Mouse (Mus musculus): ENCODE measurements around the gene Creb3l1. TPM values are rescaled to one million over a fixed set of nuclear protein-coding genes. Genes with fewer than 3 reads are reported as not detected.

Creb3l1 gene
- total and polyA plus RNA-seq, 2 experiments from 2014 or later = 3.8 to 4.2 TPM

DNA sequence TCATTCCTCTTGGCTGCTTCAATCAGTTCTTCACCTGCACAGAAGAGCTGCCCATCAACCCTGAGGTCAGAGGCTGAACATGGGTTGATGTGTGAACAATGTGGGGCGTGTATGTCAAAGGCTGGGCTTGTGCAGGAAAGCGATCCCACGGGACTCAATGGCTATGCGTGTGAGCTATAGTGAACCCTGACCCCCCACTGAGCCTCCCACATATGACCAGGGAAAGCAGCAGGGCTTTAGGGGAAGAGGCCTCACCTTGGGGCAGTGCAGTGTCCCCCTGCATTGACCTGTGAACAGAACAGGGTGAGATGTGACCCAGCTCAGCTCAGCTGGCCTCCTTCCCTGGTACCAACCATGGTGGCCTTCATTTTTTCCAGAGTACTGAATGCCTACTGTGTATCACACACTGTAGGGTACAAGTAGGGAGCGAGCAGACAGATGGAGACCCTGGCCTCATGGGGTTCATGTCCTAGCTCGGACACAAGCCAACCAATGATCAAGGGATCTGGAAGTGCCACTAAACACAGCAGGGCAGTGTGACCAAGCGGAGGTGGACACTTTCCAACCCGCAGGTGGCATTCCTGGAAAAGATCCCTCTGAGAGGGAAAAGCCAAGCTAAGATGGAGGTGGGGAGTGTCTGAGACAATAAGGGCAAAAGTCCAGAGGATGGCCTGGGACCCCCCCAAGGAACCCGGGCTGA, 89.3 kb downstream of the Creb3l1 start:
- no peaks in the 10 kb centered on the region for H3K27me3 ChIP-seq (ENCODE audit: control insufficient read depth, insufficient read depth, low read length)
- no peak overlapping the region for H3K4me2 ChIP-seq (ENCODE audit: low read depth, low read length)
- H3K9me3 ChIP-seq (replicated peaks; ENCODE audit: control insufficient read depth, low read length) = no peaks in the 10 kb centered on the region
- H3K9ac ChIP-seq (replicated peaks; ENCODE audit: low read depth, low read length) = no peak overlapping the region
- no peak for ATAC-seq (ENCODE audit: insufficient read depth, low read depth)
- peaks cover 15% of the 10 kb centered on the region for H3K4me1 ChIP-seq (ENCODE audit: control insufficient read depth, insufficient read depth)
- no peak overlapping the region for H3K27ac ChIP-seq (ENCODE audit: low read depth)
- H3K36me3 ChIP-seq (replicated peaks; ENCODE audit: control insufficient read depth, insufficient read depth, low read length) = peaks cover 71% of the 10 kb centered on the region
- 83% methylated on average over 9 of the region's 9 CpGs for WGBS
- no peak overlapping the region for H3K4me3 ChIP-seq (ENCODE audit: low read depth, low read length)
- TF ChIP-seq CTCF (IDR thresholded peaks at IDR 0.05; ENCODE audit: low read depth) = no peak
- no peak for TF ChIP-seq EP300 (IDR thresholded peaks at IDR 0.05; ENCODE audit: low read depth)
- no peak for DNase-seq (ENCODE audit: low spot score)

GRCm38 (mm10) chr2:91934016-91934415, 90.3 kb downstream of the Creb3l1 start:
- Histone ChIP-seq H3K4me2 (ENCODE audit: low read depth, low read length) (no peak overlapping the region), H3K36me3 (replicated peaks; ENCODE audit: control insufficient read depth, insufficient read depth, low read length) (peaks cover 61% of the 10 kb centered on the region), H3K9me3 (replicated peaks; ENCODE audit: control insufficient read depth, low read length) (no peaks in the 10 kb centered on the region), H3K27me3 (ENCODE audit: control insufficient read depth, insufficient read depth, low read length) (no peaks in the 10 kb centered on the region), H3K27ac (ENCODE audit: low read depth) (no peak overlapping the region), H3K9ac (replicated peaks; ENCODE audit: low read depth, low read length) (no peak overlapping the region), H3K4me3 (ENCODE audit: low read depth, low read length) (no peak overlapping the region), H3K4me1 (ENCODE audit: control insufficient read depth, insufficient read depth) (peaks cover 15% of the 10 kb centered on the region)
- no peak for TF ChIP-seq CTCF (IDR thresholded peaks at IDR 0.05; ENCODE audit: low read depth)
- TF ChIP-seq EP300 (IDR thresholded peaks at IDR 0.05; ENCODE audit: low read depth) = no peak
- 41% methylated on average over 8 of the region's 8 CpGs for WGBS
- ATAC-seq (ENCODE audit: insufficient read depth, low read depth) (no peak), DNase-seq (ENCODE audit: low spot score) (no peak)

- Histone ChIP-seq H3K4me2 (ENCODE audit: low read depth, low read length) (no peak overlapping the region), H3K9me3 (replicated peaks; ENCODE audit: control insufficient read depth, low read length) (no peaks in the 10 kb centered on the region), H3K36me3 (replicated peaks; ENCODE audit: control insufficient read depth, insufficient read depth, low read length) (peaks cover 56% of the 10 kb centered on the region), H3K27me3 (ENCODE audit: control insufficient read depth, insufficient read depth, low read length) (no peaks in the 10 kb centered on the region), H3K9ac (replicated peaks; ENCODE audit: low read depth, low read length) (no peak overlapping the region), H3K4me1 (ENCODE audit: control insufficient read depth, insufficient read depth) (peaks cover 15% of the 10 kb centered on the region), H3K27ac (ENCODE audit: low read depth) (no peak overlapping the region), H3K4me3 (ENCODE audit: low read depth, low read length) (no peak overlapping the region)
- TF ChIP-seq EP300 (IDR thresholded peaks at IDR 0.05; ENCODE audit: low read depth) (no peak), CTCF (IDR thresholded peaks at IDR 0.05; ENCODE audit: low read depth) (no peak)
- no peak for ATAC-seq (ENCODE audit: insufficient read depth, low read depth)
- 62% methylated on average over 9 of the region's 9 CpGs for WGBS
- no peak for DNase-seq (ENCODE audit: low spot score)
Measured at GRCm38 (mm10) chr2:91933471-91933870, 90.8 kb downstream of the Creb3l1 start.

- no peak overlapping the region for H3K9ac ChIP-seq (replicated peaks; ENCODE audit: low read depth, low read length)
- H3K4me2 ChIP-seq (ENCODE audit: low read depth, low read length) = no peak overlapping the region
- no peak for DNase-seq (ENCODE audit: low spot score)
- peaks cover 50% of the 10 kb centered on the region for H3K36me3 ChIP-seq (replicated peaks; ENCODE audit: control insufficient read depth, insufficient read depth, low read length)
- 33% methylated on average over 6 of the region's 6 CpGs for WGBS
- H3K27me3 ChIP-seq (ENCODE audit: control insufficient read depth, insufficient read depth, low read length) = no peaks in the 10 kb centered on the region
- no peak for ATAC-seq (ENCODE audit: insufficient read depth, low read depth)
- H3K4me1 ChIP-seq (ENCODE audit: control insufficient read depth, insufficient read depth) = peaks cover 15% of the 10 kb centered on the region
- H3K9me3 ChIP-seq (replicated peaks; ENCODE audit: control insufficient read depth, low read length) = no peaks in the 10 kb centered on the region
- no peak overlapping the region for H3K4me3 ChIP-seq (ENCODE audit: low read depth, low read length)
- no peak for TF ChIP-seq EP300 (IDR thresholded peaks at IDR 0.05; ENCODE audit: low read depth)
- no peak overlapping the region for H3K27ac ChIP-seq (ENCODE audit: low read depth)
Measured at GRCm38 (mm10) chr2:91932737-91933350, 91.5 kb downstream of the Creb3l1 start.

Small RNA genes lying within 50 kb of the gene (microRNA-seq; reads per million reads assigned to microRNA genes)
- gene Mir6999 = not detected

Other genes with a start within 250 kb of the Creb3l1 start
- gene Chrm4, start 97.3 kb downstream of the Creb3l1 start, total RNA-seq (2014; rRNA removed; ENCODE audit: low replicate concordance) = 0.27 TPM in 1 of 2 replicates, not detected in the other
- gene Chrm4, start 97.3 kb downstream of the Creb3l1 start, polyA plus RNA-seq (2015; fragmentation: Nextera tagmentation; extraction: Ambion mirVana) = not detected in 2 replicates
- gene Mdk, start 92.2 kb downstream of the Creb3l1 start, total RNA-seq (2014; rRNA removed; ENCODE audit: low replicate concordance) = 18.5 and 48.2 TPM in 2 replicates
- 100 and 119 TPM in 2 replicates for gene Mdk, start 92.2 kb downstream of the Creb3l1 start, polyA plus RNA-seq (2015; fragmentation: Nextera tagmentation; extraction: Ambion mirVana)
- gene Gm9821, start 78.8 kb downstream of the Creb3l1 start, total RNA-seq (2014; rRNA removed; ENCODE audit: low replicate concordance) = not detected in 2 replicates
- gene Gm9821, start 78.8 kb downstream of the Creb3l1 start, polyA plus RNA-seq (2015; fragmentation: Nextera tagmentation; extraction: Ambion mirVana) = 0.89 and 0.93 TPM in 2 replicates
- gene Dgkz, start 48.6 kb downstream of the Creb3l1 start, total RNA-seq (2014; rRNA removed; ENCODE audit: low replicate concordance) = 77.0 and 77.9 TPM in 2 replicates
- 24.0 and 26.2 TPM in 2 replicates for gene Dgkz, start 48.6 kb downstream of the Creb3l1 start, polyA plus RNA-seq (2015; fragmentation: Nextera tagmentation; extraction: Ambion mirVana)
- 41.0 and 60.2 TPM in 2 replicates for gene Phf21a, start 68.6 kb upstream of the Creb3l1 start, total RNA-seq (2014; rRNA removed; ENCODE audit: low replicate concordance)
- 8.8 and 9.9 TPM in 2 replicates for gene Phf21a, start 68.6 kb upstream of the Creb3l1 start, polyA plus RNA-seq (2015; fragmentation: Nextera tagmentation; extraction: Ambion mirVana)

Measured in heart, postnatal 0 days (tissue).